Mouse (Mus musculus) hindbrain, embryonic 14.5 days (tissue): ENCODE measurements at regions not wholly inside any gene's neighbourhood (a gene's known extent, or its start where the extent isn't known, plus 50 kb on each side); places are given as distances from the start of the nearest gene placed in this dataset.
A peak's percentile ranks its signal among the peaks of the same experiment; 100 is the strongest.

Experiments
- ATAC-seq: fragments of 200-750 bp; cut with Nextera tagmentation; 2 replicates; pipeline ENCODE4 v1.8.0; 2017; ENCODE audit warnings: moderate number of reproducible peaks, mild to moderate bottlenecking, moderate TSS enrichment, moderate library complexity; ENCODE audit not compliant: low FRiP score
- DNase-seq: peaks from one replicate; pipeline ENCODE4 v3.0.0-alpha.2; 2015; ENCODE audit warnings: low spot score
- H3K27ac ChIP-seq: fragments of 300-500 bp; sonication (generic); 2 replicates; pipeline ENCODE4 v1.5.1; 2014; ENCODE audit warnings: mild to moderate bottlenecking, moderate library complexity
- H3K27me3 ChIP-seq: fragments of 300-500 bp; sonication (generic); 2 replicates; pipeline ENCODE4 v1.6.1; 2014; ENCODE audit warnings: mild to moderate bottlenecking, low read length, mixed read lengths; ENCODE audit not compliant: control insufficient read depth, insufficient read depth
- H3K36me3 ChIP-seq: fragments of 300-500 bp; sonication (generic); replicated peaks from 2 replicates; pipeline ENCODE4 v1.6.1; 2014; ENCODE audit not compliant: control insufficient read depth, insufficient read depth
- H3K4me1 ChIP-seq: fragments of 300-500 bp; sonication (generic); replicated peaks from 2 replicates; pipeline ENCODE4 v1.6.1; 2014; ENCODE audit warnings: antibody characterized with exemption, low read length, mixed read lengths; ENCODE audit not compliant: control insufficient read depth, insufficient read depth
- H3K4me2 ChIP-seq: fragments of 300-500 bp; sonication (generic); replicated peaks from 2 replicates; pipeline ENCODE4 v1.6.1; 2014; ENCODE audit warnings: mild to moderate bottlenecking, moderate library complexity
- H3K4me3 ChIP-seq: fragments of 300-500 bp; sonication (generic); replicated peaks from 2 replicates; pipeline ENCODE4 v1.5.1; 2014; ENCODE audit warnings: mild to moderate bottlenecking, low read length
- H3K9ac ChIP-seq: fragments of 300-500 bp; sonication (generic); 2 replicates; pipeline ENCODE4 v1.6.1; 2014
- H3K9me3 ChIP-seq: fragments of 300-500 bp; sonication (generic); 2 replicates; pipeline ENCODE4 v1.6.1; 2016; ENCODE audit warnings: low read length; ENCODE audit not compliant: control insufficient read depth
- WGBS: fragments of 180-500 bp; shearing (Covaris S2); extraction: QIAGEN DNeasy Blood & Tissue Kit; methylation state at CpG from one replicate; pipeline ENCODE4 v1.1.7; 2014; 5-methylcytosine and 5-hydroxymethylcytosine counted together

DNA sequence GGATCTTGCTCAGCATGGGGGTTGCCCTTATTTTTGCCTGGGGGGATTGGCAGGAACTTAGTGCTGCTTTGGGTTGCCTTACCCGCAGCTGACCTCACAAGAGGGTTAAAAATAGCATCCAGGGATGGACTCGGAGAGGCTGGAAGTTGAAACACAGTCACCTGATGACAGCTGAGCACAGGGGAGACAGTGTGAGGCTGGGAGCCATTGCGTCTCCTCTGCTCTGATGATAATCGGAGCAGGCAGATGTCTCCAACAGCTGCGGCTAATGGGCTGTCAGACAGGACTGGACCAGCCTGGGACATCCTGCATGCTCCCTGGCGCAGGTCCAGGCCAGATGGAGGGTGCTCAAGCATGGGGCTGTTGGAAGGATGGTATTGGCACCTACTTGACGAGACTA lies 165.1 kb downstream of the 9530068E07Rik start:
- Histone ChIP-seq H3K9me3 (no peaks in the 10 kb centered on the region), H3K4me3 (no peak overlapping the region), H3K36me3 (no peaks in the 10 kb centered on the region), H3K9ac (no peak overlapping the region), H3K4me1 (0 out of 2 replicates have a peak, but pooled peaks cover 5% of the 10 kb centered on the region), H3K27me3 (0 out of 2 replicates have a peak, but pooled peaks cover 5% of the 10 kb centered on the region), H3K27ac (no peak overlapping the region), H3K4me2 (no peak overlapping the region)
- DNase-seq: peak; percentile 60
- 54% methylated on average over 7 of the region's 7 CpGs for WGBS
- ATAC-seq: peak; percentile 66; the same call in 1 of the 2 replicates

- Histone ChIP-seq H3K4me3 (no peak overlapping the region), H3K36me3 (no peaks in the 10 kb centered on the region), H3K27ac (no peak overlapping the region), H3K4me2 (no peak overlapping the region), H3K4me1 (0 out of 2 replicates have a peak, but pooled peaks cover 13% of the 10 kb centered on the region), H3K9me3 (no peaks in the 10 kb centered on the region), H3K27me3 (no peaks in the 10 kb centered on the region), H3K9ac (no peak overlapping the region)
- WGBS: 5% methylated on average over 1 of the region's 1 CpGs
- no peak for DNase-seq
- no peak for ATAC-seq
Measured at GRCm38 (mm10) chr11:52565457-52565856, 169.2 kb downstream of the 9530068E07Rik start.

DNA sequence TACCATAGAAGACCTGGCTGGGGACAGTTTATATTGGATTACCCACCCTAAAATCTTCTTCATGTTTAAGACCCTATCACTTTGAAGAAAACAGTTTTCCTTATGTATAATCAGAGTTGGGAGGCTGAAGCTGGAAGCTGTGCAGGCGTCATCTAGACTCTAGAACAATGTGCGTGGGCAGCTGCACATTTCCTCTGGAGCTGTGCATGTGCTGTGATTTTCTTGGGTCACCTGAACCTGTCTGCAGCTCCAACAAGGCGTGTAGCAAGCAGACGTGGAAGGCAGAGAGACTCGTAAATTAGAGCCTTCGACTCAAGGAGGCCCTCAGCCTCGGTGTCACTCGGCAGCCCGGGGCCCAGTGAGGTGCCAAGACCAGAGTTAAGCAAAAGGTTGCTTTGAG lies 169.8 kb downstream of the 9530068E07Rik start:
- WGBS: 80% methylated on average over 9 of the region's 9 CpGs
- no peak overlapping the region for H3K4me2 ChIP-seq
- no peaks in the 10 kb centered on the region for H3K27me3 ChIP-seq
- no peak overlapping the region for H3K4me3 ChIP-seq
- H3K27ac ChIP-seq: no peak overlapping the region
- 0 out of 2 replicates have a peak, but pooled peaks cover 13% of the 10 kb centered on the region for H3K4me1 ChIP-seq
- H3K36me3 ChIP-seq: no peaks in the 10 kb centered on the region
- H3K9me3 ChIP-seq: no peaks in the 10 kb centered on the region
- no peak overlapping the region for H3K9ac ChIP-seq
- DNase-seq (no peak), ATAC-seq (no peak)

DNA sequence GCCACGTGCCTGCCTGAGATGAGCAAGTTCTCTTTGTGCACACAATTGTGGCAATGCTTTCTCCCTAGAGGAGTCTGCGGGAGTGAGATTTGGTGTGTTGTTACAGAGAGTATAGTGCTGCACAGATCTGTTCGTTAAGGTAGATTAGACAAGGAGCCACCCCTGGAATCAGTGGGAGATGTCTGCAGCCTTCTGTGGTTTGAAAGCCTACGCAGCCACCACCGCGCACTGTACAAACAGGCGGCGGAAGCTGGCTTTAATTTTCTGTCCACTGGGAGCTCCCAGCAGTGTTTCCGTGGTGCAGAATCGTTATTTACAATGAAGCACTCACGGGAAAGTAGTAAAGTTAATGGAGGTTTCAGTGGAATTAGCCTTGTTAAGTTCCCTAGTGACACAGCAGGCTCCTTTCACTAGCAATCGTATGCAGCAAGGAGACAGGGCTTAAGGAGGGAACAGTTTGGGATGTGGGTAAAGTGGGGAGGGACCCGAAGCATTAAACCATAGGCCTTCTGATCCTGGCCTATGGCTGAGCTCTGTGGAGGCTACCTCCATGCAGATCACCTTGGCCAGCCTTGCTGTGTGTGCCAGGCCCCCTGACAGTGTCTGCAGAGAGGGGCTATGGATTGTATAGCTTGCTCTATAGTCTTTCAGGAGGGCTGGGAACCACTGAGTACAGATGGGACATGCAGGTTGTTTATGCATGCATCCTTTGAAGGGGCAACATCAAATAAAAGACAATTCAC lies 171.9 kb downstream of the 9530068E07Rik start:
- H3K9me3 ChIP-seq: no peaks in the 10 kb centered on the region
- no peak overlapping the region for H3K9ac ChIP-seq
- no peak overlapping the region for H3K27ac ChIP-seq
- H3K4me2 ChIP-seq: no peak overlapping the region
- H3K4me1 ChIP-seq: 0 out of 2 replicates have a peak, but pooled peaks cover 13% of the 10 kb centered on the region
- H3K4me3 ChIP-seq: no peak overlapping the region
- H3K27me3 ChIP-seq: no peaks in the 10 kb centered on the region
- DNase-seq (peak; percentile 42), ATAC-seq (peak; percentile 72)
- WGBS: 42% methylated on average over 13 of the region's 13 CpGs
- H3K36me3 ChIP-seq: no peaks in the 10 kb centered on the region

- H3K36me3 ChIP-seq: no peaks in the 10 kb centered on the region
- 80% methylated on average over 1 of the region's 1 CpGs for WGBS
- no peak for ATAC-seq
- H3K4me2 ChIP-seq: no peak overlapping the region
- 0 out of 2 replicates have a peak, but pooled peaks cover 13% of the 10 kb centered on the region for H3K4me1 ChIP-seq
- no peaks in the 10 kb centered on the region for H3K27me3 ChIP-seq
- H3K4me3 ChIP-seq: no peak overlapping the region
- no peaks in the 10 kb centered on the region for H3K9me3 ChIP-seq
- no peak for DNase-seq
- H3K9ac ChIP-seq: no peak overlapping the region
- H3K27ac ChIP-seq: no peak overlapping the region
Measured at GRCm38 (mm10) chr11:52568794-52569193, 172.6 kb downstream of the 9530068E07Rik start.

DNA sequence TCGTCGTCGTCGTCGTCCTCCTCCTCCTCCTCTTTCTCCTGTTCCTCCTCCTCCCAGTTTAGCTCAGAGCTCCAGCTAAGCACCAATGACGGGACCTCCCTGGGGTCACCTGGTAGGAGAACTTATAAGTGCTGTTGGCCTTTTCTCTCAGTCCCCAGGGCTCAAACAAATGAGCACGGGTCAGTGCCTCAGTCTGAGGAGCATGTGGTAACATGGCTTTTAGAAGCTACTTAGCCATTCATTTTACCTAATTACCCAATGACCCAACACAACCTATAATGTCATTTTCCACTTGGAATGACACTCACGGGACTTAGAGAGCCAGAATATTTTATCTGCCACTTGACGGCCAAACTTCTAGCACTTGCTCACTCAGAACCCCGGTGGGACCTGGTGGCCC lies 173.5 kb downstream of the 9530068E07Rik start:
- ATAC-seq: no peak
- 63% methylated on average over 10 of the region's 10 CpGs for WGBS

DNA sequence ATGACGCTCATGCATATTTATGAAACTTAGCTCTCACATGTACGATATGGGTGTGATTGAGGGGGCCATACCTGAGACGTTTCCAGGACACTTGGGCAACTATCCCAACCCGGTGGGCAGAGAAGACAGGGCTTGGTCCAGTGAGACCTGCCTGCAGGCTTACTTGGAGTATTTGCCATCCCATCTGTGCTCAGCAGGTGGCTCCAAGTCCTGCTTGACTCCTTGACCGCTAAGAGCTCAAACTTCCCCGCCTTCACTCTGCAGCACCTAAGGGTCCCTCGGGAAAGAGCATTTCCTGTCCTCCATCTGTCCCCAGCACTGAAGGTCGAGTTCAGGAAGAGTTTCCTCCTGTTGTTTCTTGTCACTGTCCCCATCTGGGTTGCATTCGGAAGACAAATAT lies 182.2 kb downstream of the 9530068E07Rik start:
- H3K4me2 ChIP-seq: no peak overlapping the region
- no peaks in the 10 kb centered on the region for H3K27me3 ChIP-seq
- H3K9me3 ChIP-seq: no peaks in the 10 kb centered on the region
- no peaks in the 10 kb centered on the region for H3K36me3 ChIP-seq
- H3K4me3 ChIP-seq: no peak overlapping the region
- no peaks in the 10 kb centered on the region for H3K4me1 ChIP-seq
- 35% methylated on average over 9 of the region's 9 CpGs for WGBS
- H3K9ac ChIP-seq: no peak overlapping the region
- H3K27ac ChIP-seq: no peak overlapping the region
- no peak for DNase-seq
- ATAC-seq: no peak

More for the DNA sequence above, 173.5 kb downstream of the 9530068E07Rik start:
- Histone ChIP-seq H3K27ac (no peak overlapping the region), H3K27me3 (no peaks in the 10 kb centered on the region), H3K4me1 (0 out of 2 replicates have a peak, but pooled peaks cover 13% of the 10 kb centered on the region), H3K9me3 (no peaks in the 10 kb centered on the region), H3K36me3 (no peaks in the 10 kb centered on the region), H3K9ac (no peak overlapping the region), H3K4me3 (no peak overlapping the region), H3K4me2 (no peak overlapping the region)
- no peak for DNase-seq

DNA sequence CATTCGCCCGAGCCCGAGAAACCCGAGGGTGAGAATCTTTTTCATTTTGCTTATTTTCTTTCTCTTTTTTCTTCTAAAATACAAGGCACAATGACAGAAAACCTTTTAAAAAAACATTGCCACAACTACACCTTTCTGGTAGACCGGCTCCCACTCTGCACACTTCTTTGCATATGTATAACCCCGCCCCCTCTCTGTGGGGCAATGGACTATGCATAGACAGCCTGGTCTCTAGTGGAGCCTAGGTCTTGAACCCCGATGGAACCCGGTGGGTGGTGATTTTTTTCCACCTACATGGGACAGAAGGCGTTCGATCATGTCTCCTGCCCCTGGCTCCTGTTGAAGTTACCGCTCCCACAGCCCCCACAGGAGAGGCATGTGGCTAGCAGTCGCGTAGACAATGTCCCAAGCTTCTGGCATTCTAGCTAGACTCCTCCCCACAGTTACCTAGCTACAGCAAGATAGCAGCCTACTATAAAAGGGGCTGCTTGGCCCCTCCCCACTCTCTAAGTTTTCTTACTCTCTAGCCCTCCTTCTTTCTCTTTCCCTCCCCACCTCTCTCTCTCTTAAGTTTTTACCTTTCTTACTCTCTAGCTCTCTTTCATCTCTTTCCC lies 183.6 kb downstream of the 9530068E07Rik start:
- ATAC-seq: no peak
- Histone ChIP-seq H3K4me3 (no peak overlapping the region), H3K27me3 (no peaks in the 10 kb centered on the region), H3K9me3 (no peaks in the 10 kb centered on the region), H3K4me2 (no peak overlapping the region), H3K9ac (no peak overlapping the region), H3K36me3 (no peaks in the 10 kb centered on the region), H3K27ac (no peak overlapping the region), H3K4me1 (no peaks in the 10 kb centered on the region)
- WGBS: 76% methylated on average over 13 of the region's 13 CpGs
- no peak for DNase-seq

DNA sequence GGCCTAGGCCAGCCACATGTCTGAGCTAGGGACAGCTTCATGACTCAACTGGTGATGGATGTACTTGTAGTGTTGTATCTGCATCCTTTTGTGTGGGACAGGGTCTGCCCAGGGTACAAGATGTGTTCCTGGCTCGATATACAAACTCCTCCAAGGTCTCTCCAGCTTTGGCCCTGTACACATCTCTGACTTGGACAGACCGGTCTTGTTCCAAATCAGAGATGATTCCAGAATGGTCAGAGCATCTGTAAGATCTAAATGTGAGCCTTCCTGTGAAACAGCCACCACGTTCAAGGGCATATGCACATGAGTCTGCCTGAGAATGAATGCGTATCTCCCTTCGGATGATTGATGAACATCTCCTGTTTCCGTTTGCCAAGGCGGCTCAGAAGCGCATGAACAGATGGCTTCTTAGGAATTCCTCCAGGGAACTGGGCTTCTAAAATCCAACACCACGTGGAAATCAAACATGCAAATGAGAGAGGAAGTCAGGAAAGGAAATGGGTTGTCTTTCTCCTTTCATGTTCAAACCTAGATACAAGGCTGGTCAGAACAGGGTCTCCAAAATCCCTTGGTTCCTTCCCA lies 172.7 kb upstream of the Fstl4 start:
- H3K9ac ChIP-seq: no peak overlapping the region
- H3K9me3 ChIP-seq: 0 out of 2 replicates have a peak, but pooled peaks cover 6% of the 10 kb centered on the region
- 60% methylated on average over 9 of the region's 9 CpGs for WGBS
- H3K27ac ChIP-seq: no peak overlapping the region
- H3K27me3 ChIP-seq: no peaks in the 10 kb centered on the region
- H3K4me2 ChIP-seq: no peak overlapping the region
- H3K4me1 ChIP-seq: no peaks in the 10 kb centered on the region
- H3K4me3 ChIP-seq: no peak overlapping the region
- DNase-seq: no peak
- no peaks in the 10 kb centered on the region for H3K36me3 ChIP-seq
- ATAC-seq: no peak
